Mouse (Mus musculus): ENCODE data around the gene Nsa2. TPM values are rescaled to one million over a fixed set of nuclear protein-coding genes. Genes with fewer than 3 reads are reported as not detected.

Gene Nsa2
- polyA plus RNA-seq, 1 experiment from 2014 or later = 62.3 TPM

DNA sequence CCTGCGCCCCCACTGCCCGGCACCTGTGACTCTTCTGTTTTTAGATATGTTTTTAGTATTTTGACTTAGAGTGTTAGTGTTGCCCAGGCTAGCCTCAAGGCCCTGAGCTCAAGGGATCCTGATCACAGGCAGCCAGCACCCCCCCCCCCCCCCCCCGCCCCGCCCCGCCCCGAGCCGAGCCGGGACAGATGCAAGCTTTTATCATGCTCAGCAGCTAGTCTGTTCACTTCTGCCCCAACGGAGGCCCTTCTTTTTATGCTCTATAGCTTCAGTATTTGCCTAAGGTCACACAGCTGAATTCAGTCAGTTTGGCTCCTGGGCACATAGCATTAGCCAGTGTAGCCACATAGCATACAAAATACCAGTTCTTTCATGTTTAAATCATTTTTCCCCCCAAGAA is 51.4 kb downstream of the Nsa2 start:
- Histone ChIP-seq H3K9ac (ENCODE audit: low read length) (no peak overlapping the region), H3K36me3 (ENCODE audit: control insufficient read depth, insufficient read depth, low read length) (no peaks in the 10 kb centered on the region), H3K4me1 (ENCODE audit: control insufficient read depth in 2 of 2, insufficient read depth in 2 of 2, low read length in 2 of 2) (peaks cover 0 to 2% of the 10 kb centered on the region in 2 experiments; a peak in 1 of 4 replicates), H3K4me2 (ENCODE audit: low read length) (no peak overlapping the region), H3K4me3 (ENCODE audit: control insufficient read depth in 1 of 2, insufficient read depth in 1 of 2, low read depth in 1 of 2, low read length in 2 of 2) (no peak overlapping the region), H3K27me3 (ENCODE audit: control insufficient read depth, insufficient read depth, low read length) (no peaks in the 10 kb centered on the region), H3K27ac (replicated peaks in 1 of 2; ENCODE audit: control insufficient read depth in 1 of 2, insufficient read depth in 1 of 2, low read depth in 2 of 2, low read length in 2 of 2) (no peak overlapping the region), H3K9me3 (ENCODE audit: control insufficient read depth, low read length) (no peaks in the 10 kb centered on the region)
- WGBS = 80% methylated on average over 7 of the region's 9 CpGs
- ATAC-seq (ENCODE audit: insufficient number of reproducible peaks, insufficient read depth, low FRiP score, low read depth) = no peak

DNA sequence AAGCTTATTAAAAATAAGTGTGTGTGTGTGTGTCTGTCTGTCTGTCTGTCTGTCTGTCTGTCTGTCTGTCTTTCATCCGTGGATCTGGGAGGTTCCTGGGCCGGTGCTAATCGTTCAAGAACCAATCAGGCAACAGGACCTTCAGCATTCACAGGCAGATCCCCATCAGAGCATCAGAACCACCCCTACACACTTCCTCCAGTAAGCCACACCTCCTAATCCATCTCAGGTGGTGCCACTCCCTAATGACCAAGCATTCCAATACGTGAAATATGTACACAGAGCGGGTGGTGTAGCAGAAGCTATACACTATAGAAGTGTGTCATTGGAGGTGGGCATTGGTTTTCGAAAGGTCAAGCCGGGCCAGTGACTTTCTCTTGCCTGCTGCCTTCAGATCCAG is 55.3 kb downstream of the Nsa2 start:
- Histone ChIP-seq H3K27ac (replicated peaks in 1 of 2; ENCODE audit: control insufficient read depth in 1 of 2, insufficient read depth in 1 of 2, low read depth in 2 of 2, low read length in 2 of 2) (no peak overlapping the region), H3K9ac (ENCODE audit: low read length) (no peak overlapping the region), H3K9me3 (ENCODE audit: control insufficient read depth, low read length) (no peaks in the 10 kb centered on the region), H3K4me2 (ENCODE audit: low read length) (no peak overlapping the region), H3K4me1 (ENCODE audit: control insufficient read depth in 2 of 2, insufficient read depth in 2 of 2, low read length in 2 of 2) (peaks cover 0 to 2% of the 10 kb centered on the region in 2 experiments; a peak in 1 of 4 replicates), H3K27me3 (ENCODE audit: control insufficient read depth, insufficient read depth, low read length) (no peaks in the 10 kb centered on the region), H3K36me3 (ENCODE audit: control insufficient read depth, insufficient read depth, low read length) (no peaks in the 10 kb centered on the region), H3K4me3 (ENCODE audit: control insufficient read depth in 1 of 2, insufficient read depth in 1 of 2, low read depth in 1 of 2, low read length in 2 of 2) (no peak overlapping the region)
- 83% methylated on average over 7 of the region's 7 CpGs for WGBS
- no peak for ATAC-seq (ENCODE audit: insufficient number of reproducible peaks, insufficient read depth, low FRiP score, low read depth)

DNA sequence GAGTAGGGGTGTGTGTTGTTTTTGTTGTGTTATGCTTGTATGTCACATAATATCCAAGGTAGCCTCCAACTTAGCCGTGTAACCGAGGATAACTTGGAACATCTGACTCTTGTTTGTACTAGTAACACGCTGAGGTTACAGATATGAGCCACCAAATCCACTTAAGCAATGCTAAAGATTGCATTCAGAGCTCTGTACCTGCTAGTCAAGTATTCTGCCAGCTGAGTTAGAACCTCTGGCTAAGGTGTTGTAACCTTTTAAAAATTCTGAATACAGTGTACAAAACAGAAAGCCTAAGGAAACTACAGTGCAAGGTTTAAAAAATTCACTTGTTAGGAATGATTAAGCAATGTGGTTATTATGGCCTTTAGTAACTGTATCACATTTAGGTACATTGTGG is 57.1 kb downstream of the Nsa2 start:
- H3K27ac ChIP-seq (replicated peaks in 1 of 2; ENCODE audit: control insufficient read depth in 1 of 2, insufficient read depth in 1 of 2, low read depth in 2 of 2, low read length in 2 of 2) = no peak overlapping the region
- WGBS = 70% methylated on average over 3 of the region's 3 CpGs
- H3K36me3 ChIP-seq (ENCODE audit: control insufficient read depth, insufficient read depth, low read length) = no peaks in the 10 kb centered on the region
- H3K9ac ChIP-seq (ENCODE audit: low read length) = no peak overlapping the region
- no peaks in the 10 kb centered on the region for H3K27me3 ChIP-seq (ENCODE audit: control insufficient read depth, insufficient read depth, low read length)
- no peak overlapping the region for H3K4me2 ChIP-seq (ENCODE audit: low read length)
- no peaks in the 10 kb centered on the region for H3K4me1 ChIP-seq (ENCODE audit: control insufficient read depth in 2 of 2, insufficient read depth in 2 of 2, low read length in 2 of 2)
- no peaks in the 10 kb centered on the region for H3K9me3 ChIP-seq (ENCODE audit: control insufficient read depth, low read length)
- no peak overlapping the region for H3K4me3 ChIP-seq (ENCODE audit: control insufficient read depth in 1 of 2, insufficient read depth in 1 of 2, low read depth in 1 of 2, low read length in 2 of 2)
- no peak for ATAC-seq (ENCODE audit: insufficient number of reproducible peaks, insufficient read depth, low FRiP score, low read depth)

DNA sequence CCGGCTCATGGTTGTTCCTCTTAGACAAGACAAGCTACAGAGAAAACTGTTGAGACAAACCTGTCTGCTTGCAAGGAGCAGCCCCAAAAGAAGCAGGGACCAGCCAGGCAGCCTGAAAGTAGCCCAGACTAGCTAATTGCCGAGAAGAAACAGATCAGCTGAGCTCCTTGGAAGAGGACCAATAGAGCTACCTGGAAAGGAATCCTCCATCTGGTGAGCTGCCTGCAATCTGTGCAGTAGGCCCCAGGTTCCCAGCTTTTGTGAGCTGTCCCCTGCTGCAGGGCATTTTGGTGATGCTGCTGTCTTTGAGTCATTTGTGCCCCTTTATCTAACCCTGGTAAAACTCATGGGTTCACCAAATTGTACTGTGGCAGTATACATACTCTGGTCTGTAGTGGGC is 57.5 kb downstream of the Nsa2 start:
- no peak for ATAC-seq (ENCODE audit: insufficient number of reproducible peaks, insufficient read depth, low FRiP score, low read depth)
- 70% methylated on average over 2 of the region's 2 CpGs for WGBS
- Histone ChIP-seq H3K9me3 (ENCODE audit: control insufficient read depth, low read length) (no peaks in the 10 kb centered on the region), H3K36me3 (ENCODE audit: control insufficient read depth, insufficient read depth, low read length) (no peaks in the 10 kb centered on the region), H3K27ac (replicated peaks in 1 of 2; ENCODE audit: control insufficient read depth in 1 of 2, insufficient read depth in 1 of 2, low read depth in 2 of 2, low read length in 2 of 2) (no peak overlapping the region), H3K4me2 (ENCODE audit: low read length) (no peak overlapping the region), H3K27me3 (ENCODE audit: control insufficient read depth, insufficient read depth, low read length) (no peaks in the 10 kb centered on the region), H3K4me1 (ENCODE audit: control insufficient read depth in 2 of 2, insufficient read depth in 2 of 2, low read length in 2 of 2) (no peaks in the 10 kb centered on the region), H3K9ac (ENCODE audit: low read length) (no peak overlapping the region), H3K4me3 (ENCODE audit: control insufficient read depth in 1 of 2, insufficient read depth in 1 of 2, low read depth in 1 of 2, low read length in 2 of 2) (no peak overlapping the region)

Other genes starting within 250 kb of the Nsa2 start
- 0.31 and 0.46 TPM in 2 replicates for gene Gcnt4, start 213.2 kb downstream of the Nsa2 start, polyA plus RNA-seq (2014; fragmentation: Nextera tagmentation; extraction: Ambion mirVana)
- gene 1700029F12Rik, start 103.6 kb downstream of the Nsa2 start, polyA plus RNA-seq (2014; fragmentation: Nextera tagmentation; extraction: Ambion mirVana) = not detected in 2 replicates
- 6.8 and 7.1 TPM in 2 replicates for gene Fam169a, start 70.7 kb downstream of the Nsa2 start, polyA plus RNA-seq (2014; fragmentation: Nextera tagmentation; extraction: Ambion mirVana)
- gene Gm6169, start 38.7 kb downstream of the Nsa2 start, polyA plus RNA-seq (2014; fragmentation: Nextera tagmentation; extraction: Ambion mirVana) = 3.6 and 4.2 TPM in 2 replicates
- 27.9 and 29.5 TPM in 2 replicates for gene Gfm2, start within 50 bp of the Nsa2 start, polyA plus RNA-seq (2014; fragmentation: Nextera tagmentation; extraction: Ambion mirVana)
- gene Hexb, start 60.4 kb upstream of the Nsa2 start, polyA plus RNA-seq (2014; fragmentation: Nextera tagmentation; extraction: Ambion mirVana) = 38.3 and 39.1 TPM in 2 replicates
- 3.5 and 5.1 TPM in 2 replicates for gene Enc1, start 103.2 kb upstream of the Nsa2 start, polyA plus RNA-seq (2014; fragmentation: Nextera tagmentation; extraction: Ambion mirVana)